Mouse (Mus musculus): ENCODE results near the gene Arhgap24. TPM values are rescaled to one million over a fixed set of nuclear protein-coding genes. Genes with fewer than 3 reads are reported as not detected.
A peak's percentile ranks its signal among the peaks of the same experiment; 100 is the strongest.

Gene Arhgap24
- total and polyA plus RNA-seq, 2 experiments: 4.6 to 6.9 TPM

DNA sequence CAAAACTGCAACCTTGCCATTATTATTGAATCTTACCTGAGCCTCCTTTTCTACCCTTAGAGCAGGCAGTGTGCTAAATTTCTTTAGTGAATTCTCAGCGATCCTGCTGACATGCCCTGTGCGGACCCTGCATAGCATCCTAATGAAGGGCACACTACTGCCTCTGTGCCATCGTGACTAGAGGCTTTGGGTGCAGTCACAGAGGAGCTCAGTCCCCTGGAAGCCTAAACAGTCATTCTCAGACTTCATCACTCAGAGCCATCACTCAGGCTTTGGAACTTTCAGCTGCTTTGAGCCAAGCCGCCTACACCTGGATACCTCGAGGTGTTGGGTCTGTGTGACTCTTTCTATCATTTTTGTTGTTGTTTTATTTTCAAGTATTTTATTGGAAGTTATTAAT lies 269.5 kb downstream of the Arhgap24 start:
- H3K4me3 ChIP-seq (ENCODE audit: insufficient read depth, low read depth, low read length): no peak overlapping the region
- no peaks in the 10 kb centered on the region for H3K27me3 ChIP-seq (ENCODE audit: control insufficient read depth, insufficient read depth, low read length)
- WGBS: 67% methylated on average over 5 of the region's 5 CpGs
- H3K27ac ChIP-seq (replicated peaks; ENCODE audit: insufficient read depth, low read depth, low read length): no peak overlapping the region
- no peak for DNase-seq (ENCODE audit: extremely low read depth, low read depth, low spot score)
- H3K36me3 ChIP-seq (ENCODE audit: control insufficient read depth, insufficient read depth, low read length): no peaks in the 10 kb centered on the region
- TF ChIP-seq CTCF (IDR thresholded peaks at IDR 0.05; ENCODE audit: low read depth, low read length) (no peak), POLR2A (IDR thresholded peaks at IDR 0.05; ENCODE audit: extremely low read depth, insufficient read depth, low read length) (no peak)
- no peak overlapping the region for H3K9ac ChIP-seq (ENCODE audit: low read depth, low read length)
- H3K4me1 ChIP-seq (ENCODE audit: control insufficient read depth, insufficient read depth, low read length): no peaks in the 10 kb centered on the region
- no peaks in the 10 kb centered on the region; the same call in 1 of the 2 replicates for H3K79me2 ChIP-seq (ENCODE audit: control insufficient read depth, insufficient read depth, low read length)

DNA sequence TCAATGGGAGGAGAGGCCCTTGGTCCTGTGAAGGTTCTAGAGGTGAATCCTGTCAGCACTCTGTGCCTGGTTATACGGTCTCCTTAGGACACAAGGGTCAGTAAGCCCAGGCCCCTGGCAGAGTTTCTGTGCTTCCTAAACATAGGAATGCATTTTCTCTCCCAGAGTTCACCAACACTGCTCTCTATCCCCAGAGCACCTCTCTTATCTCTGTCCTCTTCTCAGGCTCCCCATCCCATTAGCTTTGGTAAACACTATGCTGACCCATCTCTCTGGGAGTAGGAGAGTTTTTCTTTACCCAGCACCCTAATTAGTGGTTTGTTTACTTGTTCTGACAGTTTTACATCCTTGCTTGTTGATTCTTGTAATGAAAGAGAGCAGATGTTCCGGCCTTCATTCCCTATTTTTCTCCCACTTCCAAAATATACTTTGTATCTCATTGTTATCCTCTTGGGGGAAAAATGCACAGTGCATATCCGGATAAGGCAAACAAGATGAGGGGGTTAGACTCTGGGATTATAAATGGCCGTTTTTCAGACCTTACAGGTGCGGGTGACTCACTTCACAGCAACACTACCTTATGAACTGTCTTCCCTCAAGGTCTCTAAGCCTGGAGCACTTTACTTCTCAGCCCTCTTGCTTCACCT lies 270.6 kb downstream of the Arhgap24 start:
- H3K79me2 ChIP-seq (ENCODE audit: control insufficient read depth, insufficient read depth, low read length): no peaks in the 10 kb centered on the region; the same call in 1 of the 2 replicates
- H3K4me3 ChIP-seq (ENCODE audit: insufficient read depth, low read depth, low read length): no peak overlapping the region
- H3K27ac ChIP-seq (replicated peaks; ENCODE audit: insufficient read depth, low read depth, low read length): peak overlapping the region; percentile 80; the same call in 1 of the 2 replicates
- no peaks in the 10 kb centered on the region for H3K36me3 ChIP-seq (ENCODE audit: control insufficient read depth, insufficient read depth, low read length)
- H3K9ac ChIP-seq (ENCODE audit: low read depth, low read length): no peak overlapping the region
- TF ChIP-seq CTCF (IDR thresholded peaks at IDR 0.05; ENCODE audit: low read depth, low read length): no peak
- no peak for TF ChIP-seq POLR2A (IDR thresholded peaks at IDR 0.05; ENCODE audit: extremely low read depth, insufficient read depth, low read length)
- no peaks in the 10 kb centered on the region for H3K4me1 ChIP-seq (ENCODE audit: control insufficient read depth, insufficient read depth, low read length)
- no peaks in the 10 kb centered on the region for H3K27me3 ChIP-seq (ENCODE audit: control insufficient read depth, insufficient read depth, low read length)
- WGBS: 55% methylated on average over 5 of the region's 5 CpGs
- DNase-seq (ENCODE audit: extremely low read depth, low read depth, low spot score): peak; percentile 56

DNA sequence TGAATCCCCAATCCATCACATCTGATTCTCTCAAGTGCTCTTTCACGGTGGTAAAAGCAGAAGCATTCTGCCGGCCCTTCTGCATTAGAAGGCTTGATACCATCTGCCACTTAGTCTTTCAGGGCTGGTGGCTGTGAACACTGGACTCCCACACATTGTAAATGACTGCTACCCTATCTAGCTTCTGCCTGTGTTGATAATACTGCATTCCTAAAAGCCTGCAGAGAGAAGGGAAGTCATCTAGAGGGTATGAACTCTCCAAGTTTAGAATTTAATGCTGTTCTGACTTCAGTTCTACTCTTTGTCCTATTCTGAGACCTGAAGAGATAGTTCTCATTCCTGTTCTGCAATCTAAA lies 271.1 kb downstream of the Arhgap24 start:
- Histone ChIP-seq H3K27ac (replicated peaks; ENCODE audit: insufficient read depth, low read depth, low read length) (peak overlapping the region; percentile 80; the same call in 1 of the 2 replicates), H3K36me3 (ENCODE audit: control insufficient read depth, insufficient read depth, low read length) (no peaks in the 10 kb centered on the region), H3K27me3 (ENCODE audit: control insufficient read depth, insufficient read depth, low read length) (no peaks in the 10 kb centered on the region), H3K4me3 (ENCODE audit: insufficient read depth, low read depth, low read length) (no peak overlapping the region), H3K9ac (ENCODE audit: low read depth, low read length) (no peak overlapping the region), H3K79me2 (ENCODE audit: control insufficient read depth, insufficient read depth, low read length) (no peaks in the 10 kb centered on the region; the same call in 1 of the 2 replicates), H3K4me1 (ENCODE audit: control insufficient read depth, insufficient read depth, low read length) (no peaks in the 10 kb centered on the region)
- DNase-seq (ENCODE audit: extremely low read depth, low read depth, low spot score): peak; percentile 27
- no peak for TF ChIP-seq POLR2A (IDR thresholded peaks at IDR 0.05; ENCODE audit: extremely low read depth, insufficient read depth, low read length)
- TF ChIP-seq CTCF (IDR thresholded peaks at IDR 0.05; ENCODE audit: low read depth, low read length): no peak
- 39% methylated on average over 2 of the region's 2 CpGs for WGBS

DNA sequence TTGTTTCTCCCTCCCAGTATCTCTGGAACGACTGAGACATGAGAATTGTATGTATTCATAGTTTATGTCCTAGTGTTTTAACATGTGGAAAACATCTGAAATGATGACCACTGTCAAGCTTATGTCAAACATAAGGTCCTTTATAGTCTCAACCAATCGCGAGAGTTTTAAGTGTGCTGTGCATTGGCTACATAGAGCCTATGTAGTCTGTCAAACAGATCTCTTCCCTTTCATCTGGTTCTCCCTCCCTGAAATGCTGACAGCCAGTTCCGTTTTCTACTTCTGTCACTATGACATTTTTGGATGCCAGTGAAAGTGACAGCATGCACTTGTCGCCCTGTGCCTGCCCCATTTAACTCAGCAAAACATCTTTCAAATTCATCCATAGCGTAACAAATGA lies 275.8 kb downstream of the Arhgap24 start:
- TF ChIP-seq CTCF (IDR thresholded peaks at IDR 0.05; ENCODE audit: low read depth, low read length) (no peak), POLR2A (IDR thresholded peaks at IDR 0.05; ENCODE audit: extremely low read depth, insufficient read depth, low read length) (no peak)
- H3K27ac ChIP-seq (replicated peaks; ENCODE audit: insufficient read depth, low read depth, low read length): no peak overlapping the region
- no peaks in the 10 kb centered on the region for H3K36me3 ChIP-seq (ENCODE audit: control insufficient read depth, insufficient read depth, low read length)
- H3K4me3 ChIP-seq (ENCODE audit: insufficient read depth, low read depth, low read length): no peak overlapping the region
- H3K79me2 ChIP-seq (ENCODE audit: control insufficient read depth, insufficient read depth, low read length): no peaks in the 10 kb centered on the region; the same call in 1 of the 2 replicates
- no peak for DNase-seq (ENCODE audit: extremely low read depth, low read depth, low spot score)
- H3K4me1 ChIP-seq (ENCODE audit: control insufficient read depth, insufficient read depth, low read length): no peaks in the 10 kb centered on the region
- H3K9ac ChIP-seq (ENCODE audit: low read depth, low read length): no peak overlapping the region
- WGBS: 79% methylated on average over 6 of the region's 6 CpGs
- no peaks in the 10 kb centered on the region for H3K27me3 ChIP-seq (ENCODE audit: control insufficient read depth, insufficient read depth, low read length)

DNA sequence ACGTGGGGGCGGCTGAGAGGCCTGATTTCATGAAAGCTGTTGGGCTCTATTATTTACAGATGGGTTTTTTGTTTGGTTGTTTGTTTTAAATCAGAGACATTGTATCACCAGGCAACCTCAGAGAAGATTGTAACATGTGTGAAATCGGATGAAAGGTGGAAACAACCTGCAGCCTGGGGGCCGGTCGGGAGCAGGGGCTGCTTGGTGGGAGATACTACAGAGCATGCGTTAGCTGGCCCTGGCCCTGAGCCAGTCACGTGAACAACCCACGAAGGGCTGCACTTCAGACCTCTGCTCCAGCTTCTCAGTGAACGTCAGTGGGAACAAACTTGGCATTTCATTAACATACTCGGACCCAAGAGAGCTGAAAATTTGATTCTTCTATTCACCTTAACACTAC lies 284.5 kb downstream of the Arhgap24 start:
- no peak for DNase-seq (ENCODE audit: extremely low read depth, low read depth, low spot score)
- no peak overlapping the region for H3K9ac ChIP-seq (ENCODE audit: low read depth, low read length)
- no peaks in the 10 kb centered on the region for H3K27me3 ChIP-seq (ENCODE audit: control insufficient read depth, insufficient read depth, low read length)
- no peak overlapping the region for H3K27ac ChIP-seq (replicated peaks; ENCODE audit: insufficient read depth, low read depth, low read length)
- WGBS: 72% methylated on average over 10 of the region's 10 CpGs
- H3K4me3 ChIP-seq (ENCODE audit: insufficient read depth, low read depth, low read length): no peak overlapping the region
- TF ChIP-seq POLR2A (IDR thresholded peaks at IDR 0.05; ENCODE audit: extremely low read depth, insufficient read depth, low read length) (no peak), CTCF (IDR thresholded peaks at IDR 0.05; ENCODE audit: low read depth, low read length) (no peak)
- H3K36me3 ChIP-seq (ENCODE audit: control insufficient read depth, insufficient read depth, low read length): no peaks in the 10 kb centered on the region
- H3K79me2 ChIP-seq (ENCODE audit: control insufficient read depth, insufficient read depth, low read length): no peaks in the 10 kb centered on the region
- no peaks in the 10 kb centered on the region; the same call in 1 of the 2 replicates for H3K4me1 ChIP-seq (ENCODE audit: control insufficient read depth, insufficient read depth, low read length)

DNA sequence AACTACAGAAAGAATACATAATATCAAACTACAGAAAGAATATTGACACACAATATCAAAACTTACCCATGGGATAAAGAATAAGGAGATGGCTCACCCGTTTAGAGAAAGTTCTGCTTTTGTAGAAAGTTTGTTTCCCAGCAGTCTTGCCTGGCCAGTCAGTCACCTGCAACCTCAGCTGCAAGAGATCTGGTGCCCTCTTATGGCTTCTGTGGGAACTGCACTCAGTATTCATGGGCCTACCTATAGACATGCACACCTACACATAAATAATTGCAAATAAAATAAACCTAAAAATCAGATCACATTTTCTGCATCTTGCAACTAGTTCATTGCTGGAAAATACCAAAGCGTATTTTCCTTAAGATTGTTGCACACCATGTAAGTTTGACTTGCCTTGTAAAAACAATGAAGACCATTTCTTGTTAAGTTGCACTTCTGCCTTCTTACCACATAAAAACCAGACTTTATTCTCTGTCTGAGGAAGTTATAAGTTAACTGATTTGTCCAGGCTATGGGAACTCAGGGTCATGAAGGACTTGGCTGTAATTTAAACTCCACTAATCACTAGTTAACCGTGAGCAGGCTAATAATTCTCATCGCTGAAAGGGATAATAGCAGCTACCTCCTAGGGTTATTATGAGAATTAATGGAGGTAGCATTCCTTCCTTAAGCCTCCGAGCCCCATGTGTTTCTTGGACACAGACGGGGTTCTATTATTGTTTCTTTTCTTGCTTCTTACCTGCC lies 285.3 kb downstream of the Arhgap24 start:
- H3K79me2 ChIP-seq (ENCODE audit: control insufficient read depth, insufficient read depth, low read length): no peaks in the 10 kb centered on the region
- H3K4me3 ChIP-seq (ENCODE audit: insufficient read depth, low read depth, low read length): no peak overlapping the region
- DNase-seq (ENCODE audit: extremely low read depth, low read depth, low spot score): peak; percentile 58
- TF ChIP-seq CTCF (IDR thresholded peaks at IDR 0.05; ENCODE audit: low read depth, low read length) (peak; percentile 80), POLR2A (IDR thresholded peaks at IDR 0.05; ENCODE audit: extremely low read depth, insufficient read depth, low read length) (no peak)
- no peak overlapping the region for H3K9ac ChIP-seq (ENCODE audit: low read depth, low read length)
- H3K36me3 ChIP-seq (ENCODE audit: control insufficient read depth, insufficient read depth, low read length): no peaks in the 10 kb centered on the region
- whole genome bisulfite sequencing: 83% methylated on average over 6 of the region's 6 CpGs
- H3K4me1 ChIP-seq (ENCODE audit: control insufficient read depth, insufficient read depth, low read length): no peaks in the 10 kb centered on the region; the same call in 1 of the 2 replicates
- H3K27me3 ChIP-seq (ENCODE audit: control insufficient read depth, insufficient read depth, low read length): no peaks in the 10 kb centered on the region
- H3K27ac ChIP-seq (replicated peaks; ENCODE audit: insufficient read depth, low read depth, low read length): no peak overlapping the region
